Mouse (Mus musculus) embryo, embryonic 9.5 days (tissue): ENCODE results near the gene Jagn1.
A peak's percentile ranks its signal among the peaks of the same experiment; 100 is the strongest.

Experiments used
- DNase-seq: peaks from one replicate; pipeline ENCODE4 v3.0.0-alpha.2; 2017; ENCODE audit errors: extremely low spot score

Jagn1 gene

GRCm38 (mm10) chr6:113434691-113435090, 7.7 kb upstream of the Jagn1 start:
- DNase-seq, result no peak

GRCm38 (mm10) chr6:113435664-113436205, 6.6 kb upstream of the Jagn1 start, which contains the start of gene Cidec:
Cidec (minus strand) TSS chr6:113435760.
- DNase-seq, result no peak

- no peak for DNase-seq
Measured at GRCm38 (mm10) chr6:113437135-113437534, 5.2 kb upstream of the Jagn1 start.

- DNase-seq, result no peak
Measured at GRCm38 (mm10) chr6:113438721-113439430, 3.5 kb upstream of the Jagn1 start.

GRCm38 (mm10) chr6:113440686-113441085, 1.7 kb upstream of the Jagn1 start:
- no peak for DNase-seq

- peak; percentile 78 for DNase-seq
Measured at GRCm38 (mm10) chr6:113441147-113441680, 1.2 kb upstream of the Jagn1 start.

GRCm38 (mm10) chr6:113442087-113442441, 305 bp upstream of the Jagn1 start:
- DNase-seq, result no peak

GRCm38 (mm10) chr6:113443091-113443490, 722 bp downstream of the Jagn1 start:
- peak; percentile 9 for DNase-seq

- no peak for DNase-seq
Measured at GRCm38 (mm10) chr6:113444207-113444965, 2.0 kb downstream of the Jagn1 start.

- no peak for DNase-seq
Measured at GRCm38 (mm10) chr6:113447639-113448038, 5.3 kb downstream of the Jagn1 start.

GRCm38 (mm10) chr6:113451839-113452238, 9.5 kb downstream of the Jagn1 start:
- no peak for DNase-seq

- no peak for DNase-seq
Measured at GRCm38 (mm10) chr6:113455007-113455406, 12.6 kb downstream of the Jagn1 start.

GRCm38 (mm10) chr6:113457952-113458534, 15.7 kb downstream of the Jagn1 start, which contains the start of gene Il17re:
Il17re (plus strand) TSS chr6:113458484.
- DNase-seq, result no peak

- peak; percentile 19 for DNase-seq
Measured at GRCm38 (mm10) chr6:113458635-113459034, 16.3 kb downstream of the Jagn1 start.

GRCm38 (mm10) chr6:113464040-113464439, 21.7 kb downstream of the Jagn1 start:
- DNase-seq, result no peak

GRCm38 (mm10) chr6:113465602-113466001, 23.2 kb downstream of the Jagn1 start:
- DNase-seq, result no peak

GRCm38 (mm10) chr6:113468512-113468911, 26.1 kb downstream of the Jagn1 start:
- no peak for DNase-seq

GRCm38 (mm10) chr6:113469021-113469420, 26.7 kb downstream of the Jagn1 start:
- DNase-seq, result peak; percentile 74

- peak; percentile 77 for DNase-seq
Measured at GRCm38 (mm10) chr6:113469432-113469831, 27.1 kb downstream of the Jagn1 start.

- no peak for DNase-seq
Measured at GRCm38 (mm10) chr6:113471297-113471936, 29.0 kb downstream of the Jagn1 start, which contains the start of gene Il17rc. Il17rc (plus strand) TSS chr6:113471427.

GRCm38 (mm10) chr6:113472061-113472460, 29.7 kb downstream of the Jagn1 start:
- no peak for DNase-seq

- no peak for DNase-seq
Measured at GRCm38 (mm10) chr6:113473246-113473645, 30.9 kb downstream of the Jagn1 start.
